In the genomic region with DNA sequence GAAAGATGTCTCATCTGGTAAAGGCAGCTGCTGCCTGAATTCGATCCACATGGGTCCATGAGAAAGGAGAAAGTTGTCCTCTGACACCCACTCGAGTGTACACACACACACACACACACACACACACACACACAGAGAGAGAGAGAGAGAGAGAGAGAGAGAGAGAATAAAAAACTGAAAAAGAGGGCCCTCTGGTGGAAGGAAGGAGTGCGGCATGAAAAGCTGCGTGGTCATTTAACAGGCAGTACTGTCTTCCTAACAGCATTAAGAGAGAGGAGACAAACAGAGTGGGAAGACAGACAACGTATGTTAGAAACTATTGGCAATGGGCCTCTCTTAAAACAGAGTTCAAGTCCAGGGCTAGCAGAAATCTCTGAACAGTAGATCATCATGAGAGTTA, we compare ENCODE assay signal across 8 mouse cellular contexts. TPM values are rescaled to one million over a fixed set of nuclear protein-coding genes. Genes with fewer than 3 reads are reported as not detected.
A peak's percentile ranks its signal among the peaks of the same experiment; 100 is the strongest.
DNase-seq lines count a peak whose midpoint lies in the region; ATAC-seq and TF ChIP-seq lines count a peak whose summit lies in the region.
"Had no signal": no experiment of that assay in that cellular context is flagged by ENCODE, and none has a peak within 500 bp of the region (broad histone marks: within the 10 kb centered on the region; RNA-seq: fewer than 3 reads in every experiment).

No protein-coding gene starts in this region.

- peaks cover 10% of the 10 kb centered on the region; the same call in 1 of the 2 replicates for H3K36me3 ChIP-seq in kidney, embryonic 15.5 days
- peaks cover 11 to 61% of the 10 kb centered on the region in 2 experiments for H3K36me3 ChIP-seq in CH12.LX (replicated peaks in 1 of 2; ENCODE audit: control insufficient read depth in 1 of 2, insufficient read depth in 1 of 2, low read length in 1 of 2)
- H3K36me3 ChIP-seq: embryonic facial prominence, embryonic 13.5 days had no signal

- in situ Hi-C loops in CH12.LX (cut with MboI; ENCODE audit: low pct_ligation_motif_present, low pct_unique_long_range_greater_than_20kb, low sequenced_read_pairs) = no loop called here

- H3K9me3 ChIP-seq in kidney, embryonic 15.5 days (replicated peaks) = no peaks in the 10 kb centered on the region
- H3K9me3 ChIP-seq in CH12.LX (replicated peaks; ENCODE audit: low read length) = no peaks in the 10 kb centered on the region
- H3K9me3 ChIP-seq: embryonic facial prominence, embryonic 13.5 days had no signal

- no peak for TF ChIP-seq POLR2A in CH12.LX (IDR thresholded peaks at IDR 0.05; ENCODE audit: low read depth, low read length)
- TF ChIP-seq POLR2A in brain, embryonic 14.5 days (IDR thresholded peaks at IDR 0.05; ENCODE audit: borderline replicate concordance, extremely low read depth, insufficient read depth, insufficient read length, poor library complexity, severe bottlenecking) = no peak

- peak; percentile 58 for TF ChIP-seq RAD21 in CH12.LX (IDR thresholded peaks at IDR 0.05; ENCODE audit: low read depth, low read length)

- dilution Hi-C loops in CH12.LX (cut with MboI; ENCODE audit: extremely low pct_ligation_motif_present, extremely low pct_unique_long_range_greater_than_20kb, low sequenced_read_pairs) = no loop called here

- peak; percentile 38 for DNase-seq in kidney, postnatal 10 days
- DNase-seq in CH12.LX (ENCODE audit: extremely low read depth) = peak; percentile 49
- DNase-seq in brain, embryonic 14.5 days (ENCODE audit: low read depth) = no peak
- peak; percentile 67 for DNase-seq in naive thymus-derived CD4-positive, alpha-beta T cell, adult 2 months (ENCODE audit: low read depth)
- DNase-seq in spleen, adult 12 weeks (ENCODE audit: low spot score) = no peak

- no peak overlapping the region for H3K4me3 ChIP-seq in kidney, embryonic 15.5 days (replicated peaks)
- H3K4me3 ChIP-seq in CH12.LX (replicated peaks in 1 of 3; ENCODE audit: low read depth in 2 of 3, low read length in 2 of 3, poor library complexity in 1 of 3) = no peak overlapping the region
- H3K4me3 ChIP-seq: embryonic facial prominence, embryonic 13.5 days had no signal

- TF ChIP-seq CTCF in CH12.LX (conservative IDR thresholded peaks at IDR 0.05 in 1 of 2, IDR thresholded peaks at IDR 0.05 in 1 of 2; ENCODE audit: low read depth in 2 of 2, low read length in 2 of 2) = peak; percentile 40 to 69; a peak in 3 of 4 replicates
- peak; percentile 35; the same call in 1 of the 2 replicates for TF ChIP-seq CTCF in brain, embryonic 14.5 days (IDR thresholded peaks at IDR 0.05; ENCODE audit: borderline replicate concordance, extremely low read depth, insufficient read depth, insufficient read length)

- no peaks in the 10 kb centered on the region for H3K27me3 ChIP-seq in kidney, embryonic 15.5 days
- H3K27me3 ChIP-seq in CH12.LX (replicated peaks) = no peaks in the 10 kb centered on the region
- H3K27me3 ChIP-seq: embryonic facial prominence, embryonic 13.5 days had no signal

- no peak overlapping the region for H3K27ac ChIP-seq in kidney, embryonic 15.5 days
- H3K27ac ChIP-seq in CH12.LX (ENCODE audit: insufficient read depth, low read depth) = no peak overlapping the region
- H3K27ac ChIP-seq: embryonic facial prominence, embryonic 13.5 days had no signal

- ATAC-seq in kidney, embryonic 15.5 days (replicated peaks; ENCODE audit: low FRiP score) = no peak
- ATAC-seq in inflammation-experienced regulatory T-cells, adult 6 months = no peak

- H3K79me2 ChIP-seq in CH12.LX (replicated peaks; ENCODE audit: control insufficient read depth, extremely low read depth, insufficient read depth, poor library complexity, severe bottlenecking) = no peaks in the 10 kb centered on the region

- 66% methylated on average over 5 of the region's 5 CpGs for WGBS in kidney, embryonic 15.5 days

- no peaks in the 10 kb centered on the region for H3K4me1 ChIP-seq in kidney, embryonic 15.5 days
- H3K4me1 ChIP-seq in CH12.LX (ENCODE audit: control insufficient read depth in 1 of 2, insufficient read depth in 2 of 2) = no peaks in the 10 kb centered on the region
- H3K4me1 ChIP-seq: embryonic facial prominence, embryonic 13.5 days had no signal

- no peak for TF ChIP-seq EP300 in CH12.LX (IDR thresholded peaks at IDR 0.05; ENCODE audit: low read length)

- H3K4me2 ChIP-seq in kidney, embryonic 15.5 days = no peak overlapping the region
- no peak overlapping the region for H3K4me2 ChIP-seq in CH12.LX (ENCODE audit: insufficient read depth, low read depth, poor library complexity, severe bottlenecking)
- H3K4me2 ChIP-seq: embryonic facial prominence, embryonic 13.5 days had no signal

- H3K9ac ChIP-seq in kidney, embryonic 15.5 days = no peak overlapping the region
- no peak overlapping the region for H3K9ac ChIP-seq in CH12.LX (ENCODE audit: insufficient read depth, low read depth)
- H3K9ac ChIP-seq: embryonic facial prominence, embryonic 13.5 days had no signal

TF ChIP-seq in CH12.LX, 34 proteins besides CTCF, POLR2A, EP300 and RAD21:
- TF ChIP-seq HCFC1 (IDR thresholded peaks at IDR 0.05; ENCODE audit: low read depth, low read length) = no peak
- peak; percentile 60 for TF ChIP-seq SMC3 (IDR thresholded peaks at IDR 0.05; ENCODE audit: low read depth, low read length)
- TF ChIP-seq RCOR1 (conservative IDR thresholded peaks at IDR 0.05; ENCODE audit: low read depth, low read length) = no peak
- no peak for TF ChIP-seq USF2 (conservative IDR thresholded peaks at IDR 0.05; ENCODE audit: low read depth, low read length)

RNA-seq across cellular contexts. Expression of gene Arl5b, which starts 8.9 kb away (rescaled TPM):
- 30.8 and 31.5 TPM in 2 replicates for polyA plus RNA-seq in kidney, embryonic 15.5 days (2015; fragmentation: Nextera tagmentation; extraction: Ambion mirVana)
- total RNA-seq in CH12.LX (2012; rRNA removed) (4.2 and 5.0 TPM in 2 replicates), CH12.LX (2014; rRNA removed) (7.1 and 8.2 TPM in 2 replicates)
- polyA plus RNA-seq in CH12.LX (2012; ENCODE audit: insufficient read length, low read depth) = 4.8 and 5.2 TPM in 2 replicates
- 46.6 and 53.4 TPM in 2 replicates for polyA plus RNA-seq in brain, embryonic 14.5 days (2012; rRNA removed)
- 10 to 100 TPM in 2 of 3 experiments, 1 to 10 TPM in 1; 8.7 to 11.4 (median 10.1) TPM for polyA plus RNA-seq in inflammation-experienced regulatory T-cells, adult 6 months (2017; shearing (Covaris generic))

RNA-seq across cellular contexts. Expression of gene Nsun6, which starts 14.5 kb away (rescaled TPM):
- 12.0 and 12.3 TPM in 2 replicates for polyA plus RNA-seq in kidney, embryonic 15.5 days (2015; fragmentation: Nextera tagmentation; extraction: Ambion mirVana)
- total RNA-seq in CH12.LX (2012; rRNA removed) = 4.6 and 5.0 TPM in 2 replicates
- total RNA-seq in CH12.LX (2014; rRNA removed) = 8.1 and 8.4 TPM in 2 replicates
- 4.6 and 6.1 TPM in 2 replicates for polyA plus RNA-seq in CH12.LX (2012; ENCODE audit: insufficient read length, low read depth)
- 6.8 and 7.2 TPM in 2 replicates for polyA plus RNA-seq in brain, embryonic 14.5 days (2012; rRNA removed)
- polyA plus RNA-seq in inflammation-experienced regulatory T-cells, adult 6 months (2017; shearing (Covaris generic)) = 10 to 100 TPM; 18.5 to 31.6 (median 23.1) TPM

Comparison
In these comparisons a context has a peak if more than half of its experiments do, and no peak if none do; other contexts are left out.
1. DNase-seq: peak in kidney, postnatal 10 days (single experiment), CH12.LX (single experiment) and naive thymus-derived CD4-positive, alpha-beta T cell, adult 2 months (single experiment); none in brain, embryonic 14.5 days (single experiment) and spleen, adult 12 weeks (single experiment).